Mouse (Mus musculus): ENCODE data around the gene G0s2. TPM values are rescaled to one million over a fixed set of nuclear protein-coding genes. Genes with fewer than 3 reads are reported as not detected.
A peak's percentile ranks its signal among the peaks of the same experiment; 100 is the strongest.

The G0s2 gene
- 5.1 and 5.3 TPM in 2 replicates for polyA plus RNA-seq (2015; fragmentation: Nextera tagmentation; extraction: Ambion mirVana)

DNA sequence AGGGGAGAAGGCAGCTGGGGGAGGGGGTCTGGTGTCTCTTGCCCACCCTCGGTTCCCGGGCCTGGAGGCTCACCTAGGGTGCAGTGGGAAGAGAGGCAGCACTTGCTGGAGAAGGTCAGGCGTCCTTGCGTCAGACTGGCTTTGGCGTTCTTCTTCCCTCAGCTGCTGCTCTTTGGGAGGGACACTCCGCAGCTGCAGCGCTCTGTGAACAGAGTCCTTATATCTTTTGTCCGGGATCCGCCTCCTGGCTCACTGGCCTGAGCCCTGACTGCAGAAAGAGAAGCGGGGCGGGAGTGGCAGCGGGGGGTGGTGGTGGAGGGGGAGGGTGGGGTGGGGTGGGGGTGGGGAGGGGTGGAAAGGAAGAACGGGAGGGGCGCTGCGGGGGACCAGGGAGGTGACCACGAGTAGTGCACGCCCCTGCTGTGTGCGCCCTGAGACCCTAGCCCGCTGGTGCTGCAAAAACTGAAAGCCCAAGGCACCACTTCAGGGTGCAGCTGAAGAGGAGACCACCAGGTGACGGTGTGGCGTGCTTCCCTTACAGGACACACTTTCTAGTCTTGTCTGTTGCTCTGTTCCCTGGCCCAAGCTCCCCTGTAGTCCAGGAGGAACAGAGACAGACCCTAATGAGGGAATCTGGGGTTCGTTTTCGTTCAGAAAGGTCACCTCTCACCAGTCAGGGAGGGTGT is at the start of gene G0s2:
G0s2 (minus strand) TSS at position 302 of the 686 bp plus-strand sequence.
- peaks cover 12% of the 10 kb centered on the region for H3K4me1 ChIP-seq
- peak; percentile 74 for ATAC-seq (replicated peaks)
- peak within 1 kb of the TSS; percentile 58 for H3K27ac ChIP-seq (replicated peaks)
- H3K4me2 ChIP-seq (replicated peaks) = peak within 1 kb of the TSS; percentile 44
- no peaks in the 10 kb centered on the region for H3K36me3 ChIP-seq
- H3K4me3 ChIP-seq = peak within 1 kb of the TSS; percentile 29
- H3K27me3 ChIP-seq = no peaks in the 10 kb centered on the region
- H3K9me3 ChIP-seq = no peaks in the 10 kb centered on the region
- H3K9ac ChIP-seq (replicated peaks) = peak within 1 kb of the TSS; percentile 33
- under 1% methylated on average over 21 of the region's 23 CpGs for WGBS

DNA sequence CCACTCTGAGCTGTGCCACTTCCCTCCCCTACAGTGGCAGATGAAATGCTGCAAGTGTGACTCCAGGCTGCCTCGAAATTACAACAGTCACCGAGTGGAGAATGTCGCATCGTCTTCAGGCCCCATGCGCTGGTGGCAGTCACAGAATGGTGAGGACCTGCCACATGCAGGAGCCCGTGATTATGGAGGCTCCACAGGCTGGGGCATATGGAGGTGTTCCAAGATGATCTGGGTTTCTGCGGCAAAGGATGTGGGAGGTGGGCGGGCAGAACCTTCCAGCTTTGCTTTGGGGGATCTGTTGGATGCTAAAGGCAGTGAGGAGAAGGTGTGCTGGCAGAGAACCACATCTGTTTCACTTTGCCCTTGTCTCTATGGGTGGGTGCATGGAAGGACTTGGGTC is 47.4 kb upstream of the G0s2 start:
- Histone ChIP-seq H3K9me3 (no peaks in the 10 kb centered on the region), H3K4me1 (peaks cover 14% of the 10 kb centered on the region), H3K4me2 (replicated peaks) (no peak overlapping the region), H3K27me3 (no peaks in the 10 kb centered on the region), H3K27ac (replicated peaks) (no peak overlapping the region), H3K4me3 (no peak overlapping the region), H3K9ac (replicated peaks) (no peak overlapping the region), H3K36me3 (no peaks in the 10 kb centered on the region)
- 90% methylated on average over 8 of the region's 8 CpGs for WGBS
- ATAC-seq (replicated peaks) = no peak

DNA sequence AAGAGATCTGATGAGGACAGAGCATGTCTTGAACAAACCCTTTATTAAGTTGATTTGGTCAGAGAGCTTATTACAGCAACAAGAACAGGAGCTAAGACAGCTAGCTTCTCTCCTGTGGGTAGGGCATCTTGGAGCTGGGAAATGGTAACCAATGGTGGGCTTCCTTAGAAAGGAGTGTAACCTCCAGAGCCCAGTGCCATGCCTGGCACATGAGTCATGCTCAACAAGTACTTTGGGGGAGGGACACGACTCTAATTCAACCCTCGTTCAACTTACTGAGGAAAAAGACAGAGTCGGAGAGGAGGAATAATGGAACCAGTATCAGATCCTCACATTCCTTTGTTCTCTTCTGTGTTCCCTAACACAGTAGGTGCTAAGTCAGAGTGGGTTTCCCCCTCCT is 46.7 kb upstream of the G0s2 start:
- Histone ChIP-seq H3K9ac (replicated peaks) (no peak overlapping the region), H3K4me2 (replicated peaks) (no peak overlapping the region), H3K36me3 (no peaks in the 10 kb centered on the region), H3K27ac (replicated peaks) (no peak overlapping the region), H3K4me1 (peaks cover 14% of the 10 kb centered on the region), H3K4me3 (no peak overlapping the region), H3K9me3 (no peaks in the 10 kb centered on the region), H3K27me3 (no peaks in the 10 kb centered on the region)
- no peak for ATAC-seq (replicated peaks)
- 48% methylated on average over 3 of the region's 3 CpGs for WGBS

DNA sequence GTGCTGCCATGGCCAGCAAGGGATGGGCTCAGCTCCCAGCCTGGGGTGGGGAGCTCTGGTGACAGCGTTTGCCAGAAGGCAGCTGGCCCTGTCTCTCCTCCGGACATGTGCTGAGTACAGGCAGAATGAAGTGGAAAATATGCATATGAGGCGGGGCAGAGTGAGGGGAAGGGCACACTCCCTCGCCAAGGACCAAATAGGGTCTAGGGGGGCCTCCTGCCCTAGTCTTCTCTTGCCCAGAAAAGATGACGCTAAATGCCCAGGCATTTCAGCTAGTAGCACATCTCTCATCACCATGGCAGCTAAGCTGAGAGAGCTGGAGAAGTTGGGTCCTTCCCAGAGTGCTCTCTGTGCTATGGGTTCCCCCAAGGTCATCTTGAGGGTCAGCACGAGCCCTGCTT is 44.1 kb upstream of the G0s2 start:
- peaks cover 14% of the 10 kb centered on the region for H3K4me1 ChIP-seq
- H3K4me3 ChIP-seq = no peak overlapping the region
- peak overlapping the region; percentile 46 for H3K27ac ChIP-seq (replicated peaks)
- H3K4me2 ChIP-seq (replicated peaks) = no peak overlapping the region
- H3K9ac ChIP-seq (replicated peaks) = no peak overlapping the region
- no peaks in the 10 kb centered on the region for H3K27me3 ChIP-seq
- 33% methylated on average over 6 of the region's 6 CpGs for WGBS
- peak; percentile 76 for ATAC-seq (replicated peaks)
- no peaks in the 10 kb centered on the region for H3K36me3 ChIP-seq
- H3K9me3 ChIP-seq = no peaks in the 10 kb centered on the region

DNA sequence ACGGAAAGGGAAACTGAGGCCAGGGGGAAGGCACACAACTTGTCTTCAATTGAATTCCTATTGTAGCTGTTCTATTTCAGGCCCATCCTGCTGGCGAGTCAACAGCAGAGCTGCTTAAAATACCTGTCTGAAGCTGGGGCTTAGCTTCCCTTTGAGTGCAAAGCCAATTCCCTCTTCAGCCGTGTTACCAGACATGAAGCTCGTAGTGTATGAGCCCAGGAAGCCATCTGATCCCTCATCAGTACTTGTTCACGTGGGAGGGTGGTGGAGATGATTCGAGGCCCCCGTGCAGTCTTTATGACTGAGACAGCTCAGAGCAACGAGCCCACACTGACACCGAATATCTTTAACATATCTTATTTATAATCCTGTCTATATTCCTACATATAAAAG is 43.3 kb upstream of the G0s2 start:
- peaks cover 14% of the 10 kb centered on the region for H3K4me1 ChIP-seq
- no peak for ATAC-seq (replicated peaks)
- H3K4me2 ChIP-seq (replicated peaks) = no peak overlapping the region
- no peaks in the 10 kb centered on the region for H3K9me3 ChIP-seq
- no peaks in the 10 kb centered on the region for H3K27me3 ChIP-seq
- 78% methylated on average over 9 of the region's 9 CpGs for WGBS
- no peak overlapping the region for H3K4me3 ChIP-seq
- no peak overlapping the region for H3K9ac ChIP-seq (replicated peaks)
- peak overlapping the region; percentile 54 for H3K27ac ChIP-seq (replicated peaks)
- no peaks in the 10 kb centered on the region for H3K36me3 ChIP-seq

DNA sequence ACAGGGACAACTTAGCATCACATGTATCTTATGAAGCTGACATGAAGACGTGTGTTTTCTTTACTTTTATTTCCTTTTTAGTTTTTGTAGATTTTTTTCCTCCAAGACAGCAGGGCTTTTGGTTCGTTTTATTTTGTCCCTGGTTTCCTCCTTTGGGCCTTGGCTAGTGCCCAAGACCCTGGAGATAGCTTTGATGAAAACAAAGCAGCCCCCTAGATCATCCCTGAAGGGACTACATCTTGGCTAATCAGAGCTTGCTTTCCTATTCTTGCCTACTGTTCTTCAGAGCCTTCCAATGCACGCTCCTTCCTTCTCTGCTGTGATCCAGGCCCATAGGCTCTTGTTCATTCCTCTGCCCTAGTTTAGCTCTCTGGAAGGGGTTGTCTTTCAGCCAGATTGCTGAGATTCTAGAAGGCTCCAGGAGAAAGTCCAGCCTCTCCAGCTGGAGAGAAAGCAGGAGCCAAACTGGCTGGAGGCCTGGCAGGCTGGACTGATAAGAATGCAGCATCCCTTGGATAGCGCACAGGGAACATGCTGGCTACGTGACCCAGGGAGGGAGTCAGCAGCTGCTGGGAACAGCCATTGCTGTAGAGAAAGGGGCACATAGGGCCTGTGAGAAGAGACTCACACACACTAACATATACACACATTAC is 42.8 kb upstream of the G0s2 start:
- H3K27me3 ChIP-seq = no peaks in the 10 kb centered on the region
- H3K36me3 ChIP-seq = no peaks in the 10 kb centered on the region
- H3K9me3 ChIP-seq = no peaks in the 10 kb centered on the region
- ATAC-seq (replicated peaks) = no peak
- peak overlapping the region; percentile 54 for H3K27ac ChIP-seq (replicated peaks)
- WGBS = 58% methylated on average over 5 of the region's 5 CpGs
- H3K4me1 ChIP-seq = peaks cover 14% of the 10 kb centered on the region
- H3K4me2 ChIP-seq (replicated peaks) = no peak overlapping the region
- H3K4me3 ChIP-seq = no peak overlapping the region
- H3K9ac ChIP-seq (replicated peaks) = no peak overlapping the region

DNA sequence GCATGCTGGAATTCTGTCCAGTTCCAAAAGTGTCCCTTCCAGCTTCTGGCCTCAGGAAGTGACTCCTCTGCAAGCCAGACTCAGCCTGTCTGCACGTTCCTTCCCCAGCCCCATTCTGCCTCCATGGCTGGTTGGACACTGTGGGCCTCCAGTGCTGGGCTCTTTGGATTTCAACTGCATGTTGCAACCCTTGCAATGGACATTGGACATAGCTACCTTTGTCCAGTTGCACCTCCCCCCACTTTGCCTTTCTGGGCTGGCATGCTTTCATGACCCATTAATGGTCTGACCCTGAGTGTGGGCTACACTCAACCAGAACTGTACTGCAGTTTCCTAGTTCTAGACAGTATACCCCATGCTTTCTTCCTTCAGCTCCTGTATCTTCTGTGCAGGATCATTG is 38.6 kb upstream of the G0s2 start:
- Histone ChIP-seq H3K36me3 (no peaks in the 10 kb centered on the region), H3K4me1 (peaks cover 8% of the 10 kb centered on the region), H3K9ac (replicated peaks) (no peak overlapping the region), H3K4me2 (replicated peaks) (no peak overlapping the region), H3K27me3 (no peaks in the 10 kb centered on the region), H3K27ac (replicated peaks) (no peak overlapping the region), H3K4me3 (no peak overlapping the region), H3K9me3 (no peaks in the 10 kb centered on the region)
- WGBS = 88% methylated on average over 1 of the region's 1 CpGs
- ATAC-seq (replicated peaks) = no peak

DNA sequence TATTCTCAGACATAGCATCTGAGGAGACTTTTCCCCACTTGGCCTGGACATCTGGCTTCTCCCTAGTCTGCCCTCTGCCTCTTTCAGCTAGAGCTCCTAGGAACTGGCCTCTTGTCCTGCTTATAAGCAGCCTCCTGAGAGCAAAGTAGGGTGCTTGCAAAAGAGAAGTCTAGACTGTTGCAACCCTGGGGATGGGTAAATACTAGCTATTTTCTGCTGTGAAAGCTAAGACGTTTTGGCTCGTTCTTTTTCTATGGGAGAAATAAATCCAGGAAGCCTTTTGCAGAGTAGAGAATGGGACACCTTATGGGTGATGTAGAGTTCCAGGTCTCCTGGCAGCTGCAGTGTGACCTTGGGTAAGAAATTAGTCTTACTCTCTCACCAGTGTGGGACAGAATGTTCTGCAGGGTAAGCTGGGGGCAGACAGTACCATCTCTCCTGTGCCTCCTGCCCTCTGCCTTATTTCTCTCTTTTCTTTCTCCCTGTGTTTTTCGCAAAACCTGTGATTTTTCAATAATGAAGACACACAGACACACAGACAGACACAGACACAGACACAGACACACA is 37.6 kb upstream of the G0s2 start:
- 92% methylated on average over 3 of the region's 3 CpGs for WGBS
- Histone ChIP-seq H3K27me3 (no peaks in the 10 kb centered on the region), H3K4me1 (peaks cover under 1% of the 10 kb centered on the region), H3K27ac (replicated peaks) (no peak overlapping the region), H3K4me3 (no peak overlapping the region), H3K9me3 (no peaks in the 10 kb centered on the region), H3K36me3 (no peaks in the 10 kb centered on the region), H3K9ac (replicated peaks) (no peak overlapping the region), H3K4me2 (replicated peaks) (no peak overlapping the region)
- no peak for ATAC-seq (replicated peaks)

DNA sequence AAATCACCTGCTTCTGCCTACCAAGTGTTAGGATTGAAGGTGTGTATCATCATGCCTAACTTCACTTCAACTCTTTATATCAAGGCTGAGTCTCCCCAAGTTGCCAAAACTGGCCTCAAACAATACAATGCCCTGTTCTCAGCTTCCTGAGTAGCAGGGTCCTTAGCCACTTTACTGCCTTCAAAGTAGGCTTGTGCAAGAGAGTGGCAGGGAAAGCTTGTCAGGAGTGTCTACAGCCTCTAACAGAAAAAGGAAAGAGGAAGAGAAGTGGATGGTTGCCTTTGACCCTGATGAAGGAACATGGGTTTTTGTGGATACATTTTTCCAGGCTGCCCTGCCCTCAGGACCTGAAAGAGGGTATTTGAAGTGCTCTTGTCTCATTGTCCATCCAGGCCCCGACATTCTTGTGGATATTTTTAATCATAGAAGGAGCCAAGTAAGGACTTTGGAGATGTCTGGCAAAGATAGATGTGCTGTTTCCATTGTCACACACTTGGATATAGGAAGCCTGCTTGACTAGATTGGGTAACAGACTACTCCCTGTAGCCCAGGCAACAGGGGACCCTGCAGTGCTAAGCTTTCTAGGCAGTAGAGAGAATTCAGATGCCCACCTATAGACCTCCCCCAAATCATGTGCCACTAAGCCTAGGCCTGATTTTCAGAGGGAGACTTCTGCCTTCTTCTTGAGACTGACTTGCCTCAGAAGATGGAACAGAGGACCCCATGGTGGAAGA is 36.9 kb upstream of the G0s2 start:
- Histone ChIP-seq H3K4me3 (no peak overlapping the region), H3K9ac (replicated peaks) (no peak overlapping the region), H3K4me2 (replicated peaks) (no peak overlapping the region), H3K36me3 (no peaks in the 10 kb centered on the region), H3K27ac (replicated peaks) (no peak overlapping the region), H3K9me3 (no peaks in the 10 kb centered on the region), H3K4me1 (peaks cover 4% of the 10 kb centered on the region; the same call in 1 of the 2 replicates), H3K27me3 (no peaks in the 10 kb centered on the region)
- ATAC-seq (replicated peaks) = no peak
- WGBS = 71% methylated on average over 1 of the region's 1 CpGs

DNA sequence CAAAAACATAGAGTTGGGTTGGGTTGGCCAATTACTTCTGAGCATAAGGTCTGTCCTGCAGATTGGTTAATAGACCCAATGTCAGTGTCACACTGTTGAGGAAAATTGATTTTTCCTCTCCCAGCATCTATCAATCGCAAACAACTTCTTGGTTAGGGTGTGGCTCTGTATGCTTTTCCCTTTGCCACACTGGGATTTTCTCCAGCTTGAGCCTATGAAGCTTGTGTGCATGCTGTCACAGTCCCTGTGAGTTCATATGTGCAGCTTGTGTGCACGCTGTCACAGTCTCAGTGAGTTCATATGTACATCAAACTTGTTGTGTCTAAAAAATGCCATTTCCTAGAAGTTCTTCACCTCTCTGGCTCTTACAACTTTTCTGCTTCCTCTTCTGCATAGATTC is 33.8 kb upstream of the G0s2 start:
- Histone ChIP-seq H3K36me3 (no peaks in the 10 kb centered on the region), H3K4me3 (no peak overlapping the region), H3K9ac (replicated peaks) (no peak overlapping the region), H3K27me3 (no peaks in the 10 kb centered on the region), H3K4me2 (replicated peaks) (no peak overlapping the region), H3K9me3 (no peaks in the 10 kb centered on the region), H3K27ac (replicated peaks) (no peak overlapping the region), H3K4me1 (peaks cover 4% of the 10 kb centered on the region; the same call in 1 of the 2 replicates)
- no peak for ATAC-seq (replicated peaks)
- 86% methylated on average over 2 of the region's 2 CpGs for WGBS

DNA sequence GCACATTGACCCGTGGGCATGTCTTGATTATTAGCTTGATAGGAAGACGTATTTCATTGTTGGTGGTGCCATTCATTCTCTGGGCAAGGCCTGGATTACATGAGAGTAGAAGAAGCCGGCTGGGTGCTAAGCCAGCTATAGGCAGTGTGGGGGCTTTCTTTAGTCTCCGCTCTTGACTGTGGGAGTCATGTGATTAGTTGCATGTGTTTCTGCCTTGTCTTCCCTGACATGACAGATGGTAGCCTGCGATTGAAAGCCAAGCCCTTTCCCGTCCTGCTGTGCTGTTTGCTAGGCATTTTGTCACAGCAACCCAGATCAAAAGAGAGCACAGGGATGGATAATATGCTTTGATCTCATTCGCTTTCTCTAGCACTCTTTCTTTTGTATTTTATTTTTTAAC is 32.4 kb upstream of the G0s2 start:
- WGBS = 18% methylated on average over 7 of the region's 7 CpGs
- Histone ChIP-seq H3K36me3 (no peaks in the 10 kb centered on the region), H3K9me3 (no peaks in the 10 kb centered on the region), H3K4me1 (peaks cover 4% of the 10 kb centered on the region; the same call in 1 of the 2 replicates), H3K9ac (replicated peaks) (no peak overlapping the region), H3K4me3 (no peak overlapping the region), H3K4me2 (replicated peaks) (no peak overlapping the region), H3K27me3 (no peaks in the 10 kb centered on the region), H3K27ac (replicated peaks) (peak overlapping the region; percentile 80)
- peak; percentile 92 for ATAC-seq (replicated peaks)

DNA sequence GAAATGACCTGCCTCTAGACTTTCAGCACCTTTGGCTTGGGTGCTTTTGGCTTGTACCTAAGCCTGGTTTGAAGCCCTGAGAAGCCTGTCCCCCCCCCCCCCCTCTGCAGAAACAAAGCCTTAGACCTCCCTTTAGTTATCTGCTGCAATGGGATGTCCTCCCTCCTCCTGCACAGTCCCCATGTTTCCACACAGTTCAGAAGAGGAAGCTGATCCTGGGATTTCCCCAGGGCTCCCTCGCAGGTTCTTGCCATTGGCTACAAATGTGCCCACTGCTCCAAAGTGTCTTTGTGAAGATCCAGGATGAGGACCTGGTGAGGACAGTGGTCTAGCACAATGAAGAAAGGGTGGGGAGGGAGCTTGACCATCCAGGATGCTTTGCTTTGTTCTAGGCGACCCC is 30.1 kb upstream of the G0s2 start:
- Histone ChIP-seq H3K4me2 (replicated peaks) (no peak overlapping the region), H3K36me3 (no peaks in the 10 kb centered on the region), H3K27ac (replicated peaks) (no peak overlapping the region), H3K9ac (replicated peaks) (no peak overlapping the region), H3K9me3 (no peaks in the 10 kb centered on the region), H3K4me1 (peaks cover 4% of the 10 kb centered on the region; the same call in 1 of the 2 replicates), H3K4me3 (no peak overlapping the region), H3K27me3 (no peaks in the 10 kb centered on the region)
- no peak for ATAC-seq (replicated peaks)
- 75% methylated on average over 2 of the region's 2 CpGs for WGBS
